Mouse (Mus musculus) heart, adult 8-10 months (tissue): ENCODE measurements around the gene Sertad2. TPM values are rescaled to one million over a fixed set of nuclear protein-coding genes. Genes with fewer than 3 reads are reported as not detected.

Experiments
- DNase-seq: peaks from one replicate; pipeline ENCODE4 v3.0.0; 2022; ENCODE audit warnings: low spot score
- total RNA-seq, 4 experiments: library from RNA; stranded (reverse); gene quantifications; 2 replicates each; pipeline ENCODE4 v1.2.4; 2022

The Sertad2 gene
- total RNA-seq, 4 experiments from 2014 or later = 17.2 to 22.2 (median 20.1) TPM

DNA sequence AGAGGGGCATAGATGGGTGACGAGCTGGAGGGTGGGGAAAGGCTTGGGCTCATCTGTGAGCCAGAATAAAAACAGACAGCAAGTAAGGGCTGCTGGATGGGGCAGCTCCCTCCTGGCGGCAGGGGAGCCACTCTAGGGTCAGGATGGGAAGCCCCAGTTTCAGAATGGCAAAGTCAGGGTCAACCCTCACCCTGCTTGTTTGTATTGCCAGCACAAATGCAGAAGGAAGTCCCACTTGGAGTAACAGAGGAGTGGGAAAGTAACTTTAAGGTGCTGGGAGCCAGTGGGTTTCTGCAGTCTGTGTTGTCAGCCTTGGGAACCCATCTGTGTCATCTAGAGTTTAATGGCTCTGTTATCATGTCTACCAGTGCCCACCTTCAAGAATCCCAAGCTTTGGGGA is 136.3 kb downstream of the Sertad2 start:
- no peak for DNase-seq

- DNase-seq = no peak
These were observed 137.7 kb downstream of the Sertad2 start for GRCm38 (mm10) chr11:20680781-20681180.

GRCm38 (mm10) chr11:20681679-20682078 is 138.6 kb downstream of the Sertad2 start:
- no peak for DNase-seq

- DNase-seq = peak; percentile 48
These were observed 147.9 kb downstream of the Sertad2 start for GRCm38 (mm10) chr11:20691000-20691399.

Other genes with a start within 250 kb of the Sertad2 start
- 1 to 10 TPM; 1.2 to 1.8 (median 1.4) TPM for gene Slc1a4, start 210.5 kb upstream of the Sertad2 start, total RNA-seq
- gene Aftph, start 198.3 kb downstream of the Sertad2 start, total RNA-seq = 10 to 100 TPM; 19.9 to 25.2 (median 23.0) TPM